Mouse (Mus musculus): Measurements from ENCODE around the gene Shisa8.

DNA sequence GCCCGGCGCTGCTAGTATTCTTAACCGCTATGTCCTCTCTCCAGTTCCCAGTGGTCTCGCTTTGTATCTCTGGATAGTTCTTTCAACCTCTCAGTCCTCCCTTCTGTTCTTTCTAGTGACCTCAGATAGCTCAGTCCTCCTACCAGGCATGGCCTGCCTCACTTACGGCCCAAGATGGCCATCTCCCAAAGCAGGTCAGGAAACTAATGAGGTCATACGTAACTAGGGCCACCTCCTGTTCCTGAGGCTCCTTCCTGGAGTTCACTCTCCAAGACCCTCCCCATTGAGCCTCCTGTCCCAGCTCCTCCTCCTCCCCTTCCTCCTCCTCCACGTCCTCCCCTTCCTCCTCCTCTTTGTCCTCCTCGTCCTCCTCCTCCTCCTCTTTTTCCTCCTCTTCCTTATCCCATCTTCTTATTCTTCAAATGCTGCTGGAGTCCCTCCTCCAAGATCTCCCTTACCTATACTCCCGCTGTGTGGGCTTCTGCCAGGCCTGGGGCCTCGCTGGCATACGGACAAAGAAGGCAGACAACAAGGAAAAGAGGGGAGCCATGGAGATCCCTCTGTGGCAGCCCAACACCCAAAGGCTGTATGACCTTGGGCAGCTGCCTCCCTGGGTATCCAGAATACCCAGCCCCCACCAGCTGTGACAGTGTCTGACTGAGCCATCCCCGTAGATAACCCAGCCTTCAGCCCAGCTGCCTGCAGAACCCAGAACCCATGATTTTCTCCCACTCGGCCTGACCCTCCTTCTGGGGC lies 3.1 kb downstream of the Shisa8 start:
- TF ChIP-seq GATA1 (IDR thresholded peaks at IDR 0.05; ENCODE audit: low read length), result no peak
- TF ChIP-seq TAL1 (IDR thresholded peaks at IDR 0.05; ENCODE audit: low read length), result no peak

Data from erythroblast, embryonic 14.5 days (primary cell).